Mouse (Mus musculus): ENCODE measurements around the gene Kifc3. TPM values are rescaled to one million over a fixed set of nuclear protein-coding genes. Genes with fewer than 3 reads are reported as not detected.

Kifc3 gene
- polyA plus RNA-seq, 1 experiment from 2014 or later = 28.5 TPM

DNA sequence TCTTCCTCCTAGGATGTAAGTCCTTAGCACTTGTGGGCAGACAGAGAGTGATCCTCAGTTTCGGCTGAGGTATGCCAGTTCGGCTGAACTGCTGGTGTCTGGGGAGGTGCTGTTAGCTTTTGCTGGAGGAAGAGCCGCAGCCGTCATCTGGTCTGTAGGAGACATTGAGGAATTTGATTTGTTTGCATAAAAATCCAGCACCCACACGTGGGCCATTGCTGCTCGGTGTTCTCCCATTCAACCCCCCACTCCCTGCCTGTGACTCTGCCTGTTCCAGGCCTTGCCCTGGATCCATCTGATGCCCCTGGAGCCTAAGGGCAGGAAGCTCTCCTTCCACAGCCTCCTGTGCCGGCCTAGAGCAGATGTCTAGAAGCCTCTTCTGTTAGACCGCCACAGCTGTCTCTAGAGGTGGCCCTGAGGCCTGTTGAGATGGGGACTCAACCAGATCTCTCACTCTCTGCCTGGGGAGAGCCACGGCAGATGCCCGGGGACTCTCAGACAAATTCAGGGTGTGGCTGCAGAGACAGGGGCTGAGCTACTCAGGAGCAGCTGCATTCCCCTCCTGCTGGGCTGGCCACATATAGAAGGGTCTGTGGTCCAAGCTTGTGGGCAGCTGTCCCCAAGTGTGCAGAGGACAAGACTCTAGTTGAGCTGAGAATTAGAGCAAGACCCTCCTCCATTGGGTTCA, 117.7 kb downstream of the Kifc3 start:
- Histone ChIP-seq H3K9ac (replicated peaks) (no peak overlapping the region), H3K9me3 (replicated peaks) (no peaks in the 10 kb centered on the region), H3K4me3 (replicated peaks) (no peak overlapping the region), H3K27me3 (replicated peaks) (no peaks in the 10 kb centered on the region), H3K36me3 (peaks cover 58% of the 10 kb centered on the region), H3K4me2 (no peak overlapping the region), H3K27ac (replicated peaks) (no peak overlapping the region), H3K4me1 (peaks cover 28% of the 10 kb centered on the region)
- WGBS = 86% methylated on average over 10 of the region's 10 CpGs
- ATAC-seq (ENCODE audit: low FRiP score) = no peak

DNA sequence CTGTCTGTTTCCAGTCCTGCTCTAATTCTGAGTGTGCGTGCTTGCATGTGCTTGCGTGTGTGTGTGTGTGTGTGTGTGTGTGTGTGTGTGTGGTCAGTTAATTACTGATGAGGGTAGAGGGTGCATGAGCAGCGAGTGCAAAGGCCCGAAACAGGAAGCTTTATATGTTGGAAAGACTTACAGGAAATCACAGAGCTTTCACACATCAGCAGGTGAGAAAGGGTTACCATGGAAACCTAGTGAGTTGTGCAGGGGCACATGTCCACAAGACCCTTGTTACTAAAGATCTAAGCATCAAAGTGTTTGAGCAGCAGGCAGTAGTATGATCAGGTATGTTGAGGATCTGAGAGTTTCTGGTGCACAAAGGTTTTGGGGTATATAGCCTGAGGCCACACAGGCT, 118.4 kb downstream of the Kifc3 start:
- no peak overlapping the region for H3K9ac ChIP-seq (replicated peaks)
- H3K4me3 ChIP-seq (replicated peaks) = no peak overlapping the region
- H3K27me3 ChIP-seq (replicated peaks) = no peaks in the 10 kb centered on the region
- peaks cover 28% of the 10 kb centered on the region for H3K4me1 ChIP-seq
- H3K36me3 ChIP-seq = peaks cover 52% of the 10 kb centered on the region
- H3K4me2 ChIP-seq = no peak overlapping the region
- no peaks in the 10 kb centered on the region for H3K9me3 ChIP-seq (replicated peaks)
- H3K27ac ChIP-seq (replicated peaks) = no peak overlapping the region
- ATAC-seq (ENCODE audit: low FRiP score) = no peak
- WGBS = 90% methylated on average over 4 of the region's 4 CpGs

DNA sequence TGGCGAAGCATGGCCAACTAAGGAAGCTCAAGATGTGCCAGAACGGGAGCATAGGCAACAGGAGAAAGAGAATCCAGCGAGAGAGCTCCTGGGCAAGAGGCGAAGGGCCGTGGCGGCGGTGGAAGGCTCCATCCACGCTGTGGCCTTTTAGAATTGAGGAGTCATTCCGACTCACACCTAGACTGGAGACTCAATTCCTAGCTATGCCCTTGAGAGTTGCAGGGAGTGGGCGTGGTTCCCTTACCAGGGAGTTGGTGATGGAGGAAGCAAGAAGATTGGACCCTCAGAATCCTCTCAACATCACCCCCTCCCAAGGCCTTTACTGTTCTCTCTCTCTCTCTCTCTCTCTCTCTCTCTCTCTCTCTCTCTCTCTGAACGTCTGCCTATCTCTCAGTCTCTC, 121.0 kb downstream of the Kifc3 start:
- Histone ChIP-seq H3K27me3 (replicated peaks) (no peaks in the 10 kb centered on the region), H3K27ac (replicated peaks) (peak overlapping the region; percentile 84), H3K4me3 (replicated peaks) (peak overlapping the region; percentile 82), H3K4me2 (peak overlapping the region; percentile 95), H3K9me3 (replicated peaks) (no peaks in the 10 kb centered on the region), H3K4me1 (peaks cover 28% of the 10 kb centered on the region), H3K9ac (replicated peaks) (peak overlapping the region; percentile 79), H3K36me3 (peaks cover 28% of the 10 kb centered on the region)
- 7% methylated on average over 11 of the region's 11 CpGs for whole genome bisulfite sequencing
- ATAC-seq (ENCODE audit: low FRiP score) = no peak

DNA sequence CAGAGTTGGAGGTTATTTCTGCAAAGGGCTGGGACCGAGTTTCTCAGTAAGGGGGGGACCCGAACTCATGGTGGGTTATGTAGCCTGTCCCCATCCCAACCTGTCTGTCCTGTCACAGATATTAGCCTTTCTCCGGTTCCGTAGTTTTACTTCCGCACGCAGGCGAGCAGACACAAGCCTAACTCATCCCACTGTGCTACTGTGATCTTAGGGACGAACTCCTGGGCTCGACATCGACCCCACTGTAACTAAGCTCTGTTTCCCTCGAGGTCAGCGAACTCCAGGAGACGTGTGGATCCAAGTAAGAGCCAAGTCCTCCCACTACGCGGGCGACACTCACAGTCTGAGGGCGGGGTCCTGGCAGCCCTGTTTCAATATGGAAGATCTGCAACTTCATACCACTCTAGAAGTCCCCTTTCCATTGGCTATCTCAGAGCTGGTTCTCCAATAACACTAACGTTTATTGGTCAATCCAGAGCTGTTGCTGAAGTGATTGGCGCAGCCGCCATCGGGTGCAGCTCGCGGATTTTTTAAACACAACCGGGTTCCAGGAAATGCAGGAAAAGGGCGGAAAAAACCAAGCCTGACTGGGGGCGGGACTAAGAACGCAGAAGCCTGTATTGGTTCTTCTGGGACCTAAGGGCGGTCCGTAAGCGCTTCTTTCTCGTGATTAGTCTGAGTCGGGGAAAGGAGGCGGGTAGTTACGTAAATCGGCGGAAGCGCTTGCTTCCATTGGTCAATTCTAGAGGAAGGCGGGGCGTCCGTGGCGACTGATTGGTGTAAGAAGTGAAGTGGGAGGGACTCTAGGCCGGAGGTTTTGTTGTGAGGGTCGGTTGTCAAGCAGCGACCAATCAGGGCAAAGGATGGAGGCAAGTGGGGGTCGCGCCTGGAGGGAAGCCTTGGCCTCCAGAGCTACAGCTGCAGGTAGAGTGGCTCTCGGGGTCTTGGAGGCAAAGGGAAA, 122.0 kb downstream of the Kifc3 start, which contains the start of gene Katnb1:
Gene Katnb1, plus strand, starts transcription at position 806 of the 961 bp plus-strand sequence.
- peak within 1 kb of the TSS; percentile 84 for H3K27ac ChIP-seq (replicated peaks)
- peak within 1 kb of the TSS; percentile 82 for H3K4me3 ChIP-seq (replicated peaks)
- under 1% methylated on average over 47 of the region's 47 CpGs for WGBS
- peaks cover 28% of the 10 kb centered on the region for H3K4me1 ChIP-seq
- H3K9ac ChIP-seq (replicated peaks) = peak within 1 kb of the TSS; percentile 79
- no peaks in the 10 kb centered on the region for H3K9me3 ChIP-seq (replicated peaks)
- H3K27me3 ChIP-seq (replicated peaks) = no peaks in the 10 kb centered on the region
- peak within 1 kb of the TSS; percentile 95 for H3K4me2 ChIP-seq
- H3K36me3 ChIP-seq = peaks cover 22% of the 10 kb centered on the region
- ATAC-seq (ENCODE audit: low FRiP score) = peak; percentile 97

DNA sequence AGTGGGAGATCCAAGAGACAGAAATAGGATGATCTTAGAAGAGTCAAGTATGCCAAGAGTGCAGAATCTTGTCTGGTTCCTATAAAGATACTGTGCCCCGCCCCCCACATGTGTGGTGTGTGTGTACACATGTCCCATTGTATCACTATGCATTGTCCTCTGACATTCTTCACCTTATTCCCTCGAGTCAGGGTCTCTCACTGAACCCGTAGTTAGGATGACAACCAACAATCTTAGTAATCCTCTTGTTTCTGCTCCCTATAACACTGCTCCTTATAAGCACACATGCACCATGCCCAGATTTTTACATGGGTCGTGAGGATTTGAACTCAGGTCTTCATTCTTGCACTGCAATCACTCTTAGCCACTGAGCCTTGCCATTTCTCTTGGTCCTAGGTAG, 123.3 kb downstream of the Kifc3 start:
- Histone ChIP-seq H3K27ac (replicated peaks) (no peak overlapping the region), H3K27me3 (replicated peaks) (no peaks in the 10 kb centered on the region), H3K9ac (replicated peaks) (no peak overlapping the region), H3K4me1 (peaks cover 28% of the 10 kb centered on the region), H3K4me2 (no peak overlapping the region), H3K9me3 (replicated peaks) (no peaks in the 10 kb centered on the region), H3K36me3 (peaks cover 13% of the 10 kb centered on the region), H3K4me3 (replicated peaks) (no peak overlapping the region)
- 93% methylated on average over 4 of the region's 4 CpGs for WGBS
- ATAC-seq (ENCODE audit: low FRiP score) = no peak

DNA sequence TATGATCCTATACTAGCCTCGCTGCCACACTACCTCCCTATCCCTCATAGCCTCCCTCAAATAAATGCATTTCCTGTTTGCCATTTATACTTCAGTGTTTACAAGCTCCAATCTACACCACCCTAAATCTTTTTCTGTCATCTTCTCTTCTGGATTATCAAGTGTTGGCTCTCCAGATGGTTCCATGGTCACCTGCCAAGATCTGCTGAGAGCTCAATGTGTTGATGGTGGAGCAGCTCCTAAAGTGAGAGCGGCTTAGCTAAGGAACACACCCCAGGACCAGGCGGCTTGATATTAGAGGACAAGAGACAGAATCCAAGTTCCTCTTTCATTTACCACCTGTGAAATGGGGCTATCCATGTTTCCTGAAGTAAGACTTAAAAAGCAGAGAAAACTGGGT, 124.6 kb downstream of the Kifc3 start:
- Histone ChIP-seq H3K36me3 (peaks cover 3% of the 10 kb centered on the region; the same call in 1 of the 2 replicates), H3K9me3 (replicated peaks) (no peaks in the 10 kb centered on the region), H3K4me2 (no peak overlapping the region), H3K4me3 (replicated peaks) (no peak overlapping the region), H3K9ac (replicated peaks) (no peak overlapping the region), H3K4me1 (peaks cover 20% of the 10 kb centered on the region), H3K27ac (replicated peaks) (no peak overlapping the region), H3K27me3 (replicated peaks) (no peaks in the 10 kb centered on the region)
- WGBS = 78% methylated on average over 3 of the region's 3 CpGs
- no peak for ATAC-seq (ENCODE audit: low FRiP score)

DNA sequence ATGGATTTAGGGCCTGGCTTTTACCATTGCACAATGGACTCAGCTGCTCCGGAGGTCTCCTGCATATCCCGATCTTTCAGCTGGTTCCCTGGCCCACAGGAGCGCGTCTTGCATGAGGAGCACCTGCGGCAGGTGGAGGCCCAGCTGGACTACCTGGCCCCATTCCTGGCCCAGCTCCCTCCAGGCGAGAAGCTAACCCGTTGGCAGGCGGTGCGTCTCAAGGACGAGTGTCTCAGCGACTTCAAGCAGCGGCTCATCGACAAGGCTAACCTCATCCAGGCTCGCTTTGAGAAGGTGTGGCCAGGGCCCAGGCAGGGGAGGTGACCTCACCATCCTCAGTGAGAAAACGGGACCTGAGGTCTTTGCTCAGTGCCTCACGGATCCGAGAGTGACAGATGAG, 126.5 kb downstream of the Kifc3 start:
- H3K9ac ChIP-seq (replicated peaks) = no peak overlapping the region
- no peaks in the 10 kb centered on the region for H3K9me3 ChIP-seq (replicated peaks)
- 0 out of 2 replicates have a peak, but pooled peaks cover 4% of the 10 kb centered on the region for H3K4me1 ChIP-seq
- no peak overlapping the region for H3K27ac ChIP-seq (replicated peaks)
- no peak overlapping the region for H3K4me3 ChIP-seq (replicated peaks)
- WGBS = 82% methylated on average over 17 of the region's 17 CpGs
- no peaks in the 10 kb centered on the region for H3K36me3 ChIP-seq
- no peak overlapping the region for H3K4me2 ChIP-seq
- H3K27me3 ChIP-seq (replicated peaks) = no peaks in the 10 kb centered on the region
- no peak for ATAC-seq (ENCODE audit: low FRiP score)

DNA sequence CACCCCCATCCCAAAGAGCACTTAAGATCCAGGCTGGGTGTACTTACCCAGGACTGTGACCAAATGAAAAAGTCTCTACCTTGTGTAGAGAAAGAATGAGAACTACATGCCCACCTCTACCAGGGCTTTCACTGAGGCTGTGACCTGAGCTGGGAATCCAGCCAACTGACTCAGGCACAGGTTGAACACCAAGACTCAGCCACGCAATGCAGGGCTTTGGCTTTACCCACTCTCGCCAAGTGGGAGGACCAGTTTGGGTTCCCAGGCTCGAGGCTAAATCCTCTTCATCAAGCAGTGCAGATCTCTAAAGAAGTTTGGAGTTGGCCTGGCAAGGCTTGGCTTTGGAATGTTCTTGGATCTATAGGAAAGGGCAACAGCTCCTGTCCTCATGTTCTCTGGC, 127.1 kb downstream of the Kifc3 start:
- ATAC-seq (ENCODE audit: low FRiP score) = no peak
- Histone ChIP-seq H3K27ac (replicated peaks) (no peak overlapping the region), H3K4me2 (no peak overlapping the region), H3K27me3 (replicated peaks) (no peaks in the 10 kb centered on the region), H3K4me3 (replicated peaks) (no peak overlapping the region), H3K9ac (replicated peaks) (no peak overlapping the region), H3K4me1 (0 out of 2 replicates have a peak, but pooled peaks cover 4% of the 10 kb centered on the region), H3K9me3 (replicated peaks) (no peaks in the 10 kb centered on the region), H3K36me3 (no peaks in the 10 kb centered on the region)
- 86% methylated on average over 3 of the region's 3 CpGs for WGBS

DNA sequence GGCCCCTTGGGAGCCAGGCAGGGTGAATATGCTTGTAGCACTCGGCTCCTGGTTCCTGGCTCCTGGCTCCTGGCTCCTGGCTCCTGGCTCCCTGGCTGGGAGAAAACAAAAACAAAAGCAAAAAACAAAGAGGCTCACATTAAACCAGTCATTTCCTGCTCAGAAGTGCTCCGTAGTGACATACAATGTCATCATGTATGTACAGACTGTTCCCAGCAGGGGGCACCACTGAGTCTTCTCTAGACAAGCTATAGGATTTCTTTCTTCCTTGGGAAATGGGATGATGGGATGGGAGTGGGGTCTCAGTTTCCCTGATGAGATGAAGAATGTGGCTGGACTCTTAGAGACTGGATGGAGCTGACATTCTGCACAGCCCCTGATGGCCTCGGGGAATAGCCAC, 135.0 kb downstream of the Kifc3 start:
- WGBS = 46% methylated on average over 3 of the region's 3 CpGs
- H3K27me3 ChIP-seq (replicated peaks) = no peaks in the 10 kb centered on the region
- no peak for ATAC-seq (ENCODE audit: low FRiP score)
- H3K4me3 ChIP-seq (replicated peaks) = no peak overlapping the region
- H3K4me2 ChIP-seq = no peak overlapping the region
- H3K36me3 ChIP-seq = no peaks in the 10 kb centered on the region
- H3K9ac ChIP-seq (replicated peaks) = no peak overlapping the region
- no peak overlapping the region for H3K27ac ChIP-seq (replicated peaks)
- H3K9me3 ChIP-seq (replicated peaks) = no peaks in the 10 kb centered on the region
- H3K4me1 ChIP-seq = no peaks in the 10 kb centered on the region

DNA sequence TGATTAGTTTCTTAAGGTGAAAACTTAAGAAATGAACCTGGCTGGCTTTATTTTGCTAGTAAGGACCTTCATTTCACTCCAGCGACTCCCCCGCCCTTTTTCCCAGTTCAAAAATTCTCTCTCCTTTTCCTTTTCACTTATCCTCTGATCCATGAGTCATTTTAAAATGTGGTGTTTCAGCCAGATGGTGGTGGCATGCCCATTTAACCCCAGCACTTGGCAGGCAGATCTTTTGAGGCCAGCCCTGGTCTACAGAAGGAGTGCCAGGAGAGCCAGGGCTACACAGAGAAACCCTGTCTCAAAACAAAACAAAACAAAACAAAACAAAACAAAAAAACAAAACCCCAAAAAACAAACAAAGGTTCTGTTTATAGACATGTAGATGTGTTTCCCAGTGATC, 138.1 kb downstream of the Kifc3 start:
- Histone ChIP-seq H3K27ac (replicated peaks) (no peak overlapping the region), H3K9me3 (replicated peaks) (no peaks in the 10 kb centered on the region), H3K4me2 (no peak overlapping the region), H3K36me3 (no peaks in the 10 kb centered on the region), H3K27me3 (replicated peaks) (no peaks in the 10 kb centered on the region), H3K4me1 (no peaks in the 10 kb centered on the region), H3K4me3 (replicated peaks) (no peak overlapping the region), H3K9ac (replicated peaks) (no peak overlapping the region)
- 100% methylated on average over 2 of the region's 2 CpGs for WGBS
- ATAC-seq (ENCODE audit: low FRiP score) = no peak

DNA sequence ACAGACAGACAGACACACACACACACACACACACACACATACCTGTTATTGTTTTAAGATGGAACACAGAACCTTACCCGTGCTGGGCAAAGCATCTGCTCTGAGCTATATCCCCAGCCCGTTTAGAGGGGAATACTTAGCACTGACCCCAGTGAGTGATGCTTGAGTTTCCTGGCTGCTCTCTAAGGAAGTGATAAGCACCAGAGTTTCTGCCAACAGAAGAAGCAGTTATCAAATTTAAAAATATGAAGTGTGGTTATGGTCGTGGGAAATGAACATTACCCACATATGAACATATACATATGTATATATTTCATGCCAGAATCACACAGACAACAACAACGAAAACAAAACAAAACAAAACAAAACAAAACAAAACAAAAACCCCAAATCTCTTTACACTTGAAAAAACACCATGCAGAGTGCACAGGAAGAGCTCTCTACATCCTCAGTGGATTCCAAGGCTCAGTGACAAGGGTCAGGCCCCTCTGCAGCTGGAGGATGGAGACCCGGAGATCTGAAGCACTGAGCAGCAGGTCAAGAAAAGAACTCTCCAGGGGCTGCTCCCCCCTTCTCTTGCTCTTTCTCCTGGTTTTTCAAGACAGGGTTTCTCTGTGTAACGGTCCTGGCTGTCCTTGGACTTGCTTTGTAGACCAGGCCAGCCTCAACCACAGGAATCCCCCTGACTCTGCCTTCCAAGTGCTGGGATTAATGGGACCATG, 142.6 kb downstream of the Kifc3 start:
- H3K9ac ChIP-seq (replicated peaks) = no peak overlapping the region
- H3K27ac ChIP-seq (replicated peaks) = no peak overlapping the region
- no peaks in the 10 kb centered on the region for H3K27me3 ChIP-seq (replicated peaks)
- no peak overlapping the region for H3K4me3 ChIP-seq (replicated peaks)
- no peaks in the 10 kb centered on the region for H3K36me3 ChIP-seq
- H3K4me2 ChIP-seq = no peak overlapping the region
- 74% methylated on average over 6 of the region's 6 CpGs for WGBS
- ATAC-seq (ENCODE audit: low FRiP score) = no peak
- no peaks in the 10 kb centered on the region for H3K9me3 ChIP-seq (replicated peaks)
- peaks cover 2% of the 10 kb centered on the region; the same call in 1 of the 2 replicates for H3K4me1 ChIP-seq
